Mouse (Mus musculus): ENCODE results near the gene Pctp.

The Pctp gene

DNA sequence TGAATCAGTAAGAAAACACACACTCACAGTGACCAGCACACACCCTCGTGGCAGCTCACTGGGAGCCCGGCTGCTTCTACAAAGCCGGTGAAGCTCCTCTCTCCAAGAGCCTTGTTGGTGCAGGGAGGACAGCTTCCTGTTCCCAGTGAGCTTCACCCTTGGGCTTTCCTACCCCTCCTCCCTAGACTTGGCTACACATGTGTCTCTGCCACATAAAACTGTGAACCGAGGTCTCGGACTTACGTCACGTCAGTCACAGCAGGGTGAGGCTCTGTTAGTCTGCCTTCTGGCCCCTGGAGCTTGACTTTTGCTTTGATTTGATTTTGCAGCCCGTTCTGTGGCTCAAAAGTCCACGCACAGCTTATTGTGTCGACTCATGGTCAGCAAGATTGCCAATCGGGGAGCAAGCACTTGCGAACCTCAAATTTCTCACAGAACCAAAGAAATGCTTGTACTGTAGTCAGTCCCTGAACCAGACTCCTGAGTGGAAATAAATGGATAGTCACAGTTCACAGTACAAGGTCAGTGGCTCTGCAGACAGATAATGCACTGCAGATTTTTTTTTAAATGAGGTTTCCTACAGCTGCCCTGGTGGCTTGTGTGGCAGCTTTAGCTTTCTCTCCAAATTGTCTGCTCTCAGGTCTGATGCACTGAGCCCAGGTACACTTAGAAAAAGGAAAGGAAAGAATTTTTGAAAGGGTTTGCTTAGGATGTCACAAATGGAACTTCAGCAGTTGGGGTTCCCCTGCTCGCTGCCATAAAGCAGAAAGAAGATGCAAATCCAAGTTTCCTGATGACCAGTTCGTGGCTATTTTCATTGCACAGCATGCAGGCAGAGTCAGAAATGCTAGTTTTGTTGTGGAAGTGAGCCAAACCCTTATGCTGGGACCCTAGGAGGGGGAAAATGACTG lies 23.5 kb upstream of the Pctp start:
- ChIA-PET POLR2A (interaction anchor here in 1 of 4 experiments (0.6 kb wide), 1 partner anchor 169 kb away, joined by 3 read pairs; no protein-coding TSS in a partner anchor), CTCF (interaction anchor here in 2 of 4 experiments (0.5 to 1.3 kb wide), 3 partner anchors 29 to 921 kb away, joined by 3 to 4 read pairs (median 4); no protein-coding TSS in a partner anchor)

- CTCF ChIA-PET = interaction anchor here in 2 of 4 experiments (0.7 to 1.7 kb wide), 8 partner anchors 13 to 705 kb away, joined by 3 to 6 read pairs (median 4); no protein-coding TSS in a partner anchor
- POLR2A ChIA-PET = no interaction called here
Measured at GRCm38 (mm10) chr11:90019161-90019560, 16.5 kb upstream of the Pctp start.

DNA sequence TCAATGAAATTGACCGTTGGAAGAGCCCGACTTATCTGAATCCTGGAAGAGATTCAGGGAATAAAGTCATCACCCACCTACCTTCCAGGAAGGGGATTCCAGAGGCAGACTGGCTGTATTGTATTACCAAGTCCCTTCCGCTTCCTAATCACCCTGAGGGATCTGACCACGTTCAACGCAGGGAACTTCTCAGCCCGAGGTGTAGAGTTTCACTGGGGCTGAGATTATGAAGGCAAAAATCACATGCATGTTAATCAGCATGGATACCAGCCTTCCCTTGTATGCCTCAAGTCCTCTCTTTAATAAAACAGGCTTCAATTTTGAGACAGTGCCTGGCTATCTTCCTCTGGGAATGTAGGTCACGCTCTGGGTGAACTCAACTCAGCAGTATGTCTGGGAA lies 12.6 kb upstream of the Pctp start:
- POLR2A ChIA-PET = no interaction called here
- CTCF ChIA-PET = no interaction called here

DNA sequence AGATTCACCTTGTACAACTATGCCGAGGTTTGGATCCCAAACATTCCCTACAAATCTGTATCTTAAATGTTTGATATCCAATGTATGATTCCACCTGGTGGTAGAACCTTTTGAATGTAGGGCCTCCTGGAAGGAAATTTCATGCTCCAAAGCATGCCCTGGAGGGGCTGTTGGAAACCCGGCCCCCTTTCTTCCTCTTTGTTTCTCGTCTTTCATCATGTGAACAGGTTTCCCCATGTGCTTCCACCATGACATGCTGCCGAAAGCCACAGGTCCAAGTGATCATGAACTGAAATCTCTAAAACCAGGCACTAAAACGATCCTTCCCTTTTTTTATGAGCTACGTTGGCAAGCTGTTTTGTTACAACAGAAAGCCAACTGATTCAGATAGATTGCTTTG lies 11.0 kb upstream of the Pctp start:
- CTCF ChIA-PET = interaction anchor here in 2 of 4 experiments (0.9 to 1.4 kb wide), 2 partner anchors 24 kb away, joined by 3 to 4 read pairs; no protein-coding TSS in a partner anchor
- POLR2A ChIA-PET = interaction anchor here in 1 of 4 experiments (0.8 to 0.9 kb wide), 2 partner anchors 9 to 12 kb away, joined by 3 to 4 read pairs; no protein-coding TSS in a partner anchor

DNA sequence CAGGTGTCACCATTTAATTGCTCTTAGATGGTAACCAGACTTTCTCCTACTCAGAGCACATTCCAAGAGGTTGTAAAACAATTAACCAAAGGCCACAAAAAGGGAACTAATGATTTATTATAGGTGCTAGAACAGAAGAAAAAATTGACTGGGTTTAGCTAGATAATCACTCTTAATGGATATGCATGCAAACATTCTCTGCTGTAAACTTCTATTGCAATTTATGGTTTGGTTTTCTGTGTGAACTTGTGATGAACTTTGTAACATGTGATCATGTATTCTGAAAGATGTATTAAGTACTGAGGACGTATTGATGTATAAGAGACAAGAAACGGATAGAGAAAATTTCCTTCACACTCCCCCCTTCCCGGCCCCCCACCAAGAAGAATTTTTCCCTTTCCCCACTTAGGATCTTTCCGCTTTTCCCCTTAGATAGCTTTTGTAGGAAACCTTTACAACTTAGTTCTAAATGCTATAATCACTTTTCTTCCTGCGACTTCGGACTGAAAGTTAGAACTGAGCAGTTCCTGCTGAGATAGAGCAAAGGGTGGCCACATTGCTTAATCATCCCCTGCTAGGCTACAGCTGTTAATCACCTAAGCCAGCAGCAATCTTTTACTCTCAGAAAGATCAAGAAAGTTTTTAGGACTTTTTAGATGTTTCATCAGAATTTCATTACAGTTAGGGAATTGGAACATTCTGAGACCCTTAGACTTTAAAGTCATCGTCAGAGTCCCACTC lies 5.3 kb upstream of the Pctp start:
- CTCF ChIA-PET = no interaction called here
- POLR2A ChIA-PET = interaction anchor here in 1 of 4 experiments (0.6 kb wide), 1 partner anchor 45 kb away, joined by 3 read pairs; no protein-coding TSS in a partner anchor

GRCm38 (mm10) chr11:90006111-90006510 lies 3.4 kb upstream of the Pctp start:
- POLR2A ChIA-PET = no interaction called here
- CTCF ChIA-PET = no interaction called here

- POLR2A ChIA-PET = interaction anchor here in 2 of 4 experiments (0.6 to 1.2 kb wide), 2 partner anchors 26 to 162 kb away, joined by 3 to 4 read pairs; no protein-coding TSS in a partner anchor
- CTCF ChIA-PET = interaction anchor here in 1 of 4 experiments (1.1 kb wide), 1 partner anchor 167 kb away, joined by 3 read pairs; no protein-coding TSS in a partner anchor
Measured at GRCm38 (mm10) chr11:90003386-90003785, 692 bp upstream of the Pctp start.

DNA sequence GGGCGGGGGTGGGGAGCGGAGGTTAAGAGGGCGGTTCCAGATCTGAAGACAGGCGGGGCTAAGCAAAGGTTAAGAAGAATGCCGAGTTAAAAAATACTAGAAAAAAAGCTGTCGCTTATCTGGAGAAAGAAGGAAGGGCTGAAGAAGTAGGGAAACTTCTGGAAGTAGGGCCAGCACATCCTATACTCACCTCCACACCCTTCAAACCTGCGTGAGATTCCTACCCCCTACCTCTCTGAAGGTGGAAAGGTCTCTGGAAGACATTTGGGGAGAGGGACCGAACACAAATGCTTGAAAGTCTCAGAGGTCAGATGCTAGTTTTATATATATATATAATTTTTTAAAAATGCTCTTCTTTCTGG lies 274 bp upstream of the Pctp start:
- ChIA-PET POLR2A (interaction anchor here in 2 of 4 experiments (0.6 to 1.2 kb wide), 2 partner anchors 26 to 163 kb away, joined by 3 to 4 read pairs; no protein-coding TSS in a partner anchor), CTCF (interaction anchor here in 1 of 4 experiments (1.1 kb wide), 1 partner anchor 167 kb away, joined by 3 read pairs; no protein-coding TSS in a partner anchor)

GRCm38 (mm10) chr11:90001396-90002230 lies 1.1 kb downstream of the Pctp start:
- ChIA-PET CTCF (interaction anchor here in 2 of 4 experiments (0.7 to 1.1 kb wide), 2 partner anchors 18 to 169 kb away, joined by 3 to 6 read pairs; no protein-coding TSS in a partner anchor), POLR2A (interaction anchor here in 3 of 4 experiments (0.5 to 0.8 kb wide), 4 partner anchors 12 to 901 kb away, joined by 3 read pairs; no protein-coding TSS in a partner anchor)

DNA sequence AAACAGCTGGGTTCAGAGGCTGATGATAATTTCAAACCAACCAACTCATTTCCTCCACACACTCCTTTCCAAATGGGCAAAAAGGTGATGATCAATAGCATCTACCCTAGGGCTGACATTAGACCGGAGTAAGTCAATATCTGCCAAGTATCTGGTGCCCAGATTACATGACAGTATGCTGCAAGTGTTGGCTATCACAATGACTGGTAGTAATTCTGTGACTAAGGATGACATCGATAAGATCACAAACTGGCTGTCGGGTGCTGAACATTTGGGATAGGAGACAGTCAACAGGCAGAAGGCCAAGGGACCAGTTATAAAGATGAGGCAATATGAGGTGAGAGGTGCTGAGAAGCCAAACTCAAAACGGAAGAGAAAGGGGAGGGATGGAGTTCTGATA lies 2.0 kb downstream of the Pctp start:
- ChIA-PET POLR2A (no interaction called here), CTCF (no interaction called here)

GRCm38 (mm10) chr11:89998996-89999770 lies 3.5 kb downstream of the Pctp start:
- POLR2A ChIA-PET = interaction anchor here in 1 of 4 experiments (1.1 kb wide), 1 partner anchor 12 kb away, joined by 3 read pairs; no protein-coding TSS in a partner anchor
- CTCF ChIA-PET = interaction anchor here in 1 of 4 experiments (0.8 kb wide), 1 partner anchor 171 kb away, joined by 3 read pairs; no protein-coding TSS in a partner anchor

DNA sequence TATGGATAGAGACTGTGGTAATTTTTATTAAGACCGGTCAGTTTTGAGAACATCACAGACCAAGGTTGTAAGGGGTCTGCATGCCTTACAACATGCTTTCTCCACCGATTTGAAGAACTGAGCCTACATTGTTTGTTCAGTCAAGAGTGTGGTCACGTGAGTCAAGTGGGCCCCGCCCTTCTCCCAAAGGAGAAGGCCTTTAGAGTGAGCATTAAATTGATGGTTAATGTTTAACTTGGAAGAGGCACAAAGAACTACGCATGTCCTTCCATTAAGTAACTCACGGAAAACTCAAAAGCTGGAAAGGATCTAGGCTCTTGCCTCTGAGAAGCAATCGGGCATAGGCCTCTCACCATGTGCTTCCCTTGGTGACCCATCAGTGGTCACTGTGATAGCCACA lies 5.8 kb downstream of the Pctp start:
- ChIA-PET POLR2A (interaction anchor here in 2 of 4 experiments (0.6 to 1.1 kb wide), 4 partner anchors 10 to 1043 kb away, joined by 3 read pairs; no protein-coding TSS in a partner anchor), CTCF (interaction anchor here in 1 of 4 experiments (0.5 kb wide), 1 partner anchor 25 kb away, joined by 3 read pairs; no protein-coding TSS in a partner anchor)

GRCm38 (mm10) chr11:89996406-89996805 lies 6.3 kb downstream of the Pctp start:
- POLR2A ChIA-PET = interaction anchor here in 1 of 4 experiments (0.7 to 1.2 kb wide), 2 partner anchors 11 to 34 kb away, joined by 3 read pairs; no protein-coding TSS in a partner anchor

DNA sequence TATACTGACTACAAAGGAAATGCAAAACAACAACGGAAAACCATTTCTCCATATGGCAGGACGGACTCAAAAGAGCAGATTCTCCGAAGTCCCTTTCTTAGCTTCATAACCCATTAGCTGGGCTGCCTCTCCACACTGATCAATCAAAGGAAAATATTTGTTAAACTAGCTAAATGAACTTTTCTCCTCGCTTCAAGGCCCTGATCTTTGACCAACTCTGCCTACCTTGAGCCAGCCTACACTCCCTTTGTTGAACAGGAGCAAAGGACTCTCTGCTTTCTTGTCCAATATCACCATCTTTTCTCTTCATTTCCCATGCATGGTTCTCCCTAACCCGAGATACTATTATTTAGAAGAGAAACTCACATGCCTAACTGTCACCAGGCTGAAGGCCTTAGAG lies 7.1 kb downstream of the Pctp start:
- CTCF ChIA-PET = interaction anchor here in 1 of 4 experiments (0.6 kb wide), 1 partner anchor 88 kb away, joined by 3 read pairs; no protein-coding TSS in a partner anchor
- POLR2A ChIA-PET = interaction anchor here in 1 of 4 experiments (0.7 to 1.2 kb wide), 3 partner anchors 10 to 35 kb away, joined by 3 to 4 read pairs (median 3); no protein-coding TSS in a partner anchor

More at GRCm38 (mm10) chr11:89996406-89996805, 6.3 kb downstream of the Pctp start:
- CTCF ChIA-PET = interaction anchor here in 1 of 4 experiments (0.6 kb wide), 1 partner anchor 87 kb away, joined by 3 read pairs; no protein-coding TSS in a partner anchor

GRCm38 (mm10) chr11:89994706-89995105 lies 8.0 kb downstream of the Pctp start:
- ChIA-PET POLR2A (interaction anchor here in 2 of 4 experiments (0.8 to 1.3 kb wide), 2 partner anchors 9 to 12 kb away, joined by 4 to 5 read pairs; no protein-coding TSS in a partner anchor), CTCF (no interaction called here)

DNA sequence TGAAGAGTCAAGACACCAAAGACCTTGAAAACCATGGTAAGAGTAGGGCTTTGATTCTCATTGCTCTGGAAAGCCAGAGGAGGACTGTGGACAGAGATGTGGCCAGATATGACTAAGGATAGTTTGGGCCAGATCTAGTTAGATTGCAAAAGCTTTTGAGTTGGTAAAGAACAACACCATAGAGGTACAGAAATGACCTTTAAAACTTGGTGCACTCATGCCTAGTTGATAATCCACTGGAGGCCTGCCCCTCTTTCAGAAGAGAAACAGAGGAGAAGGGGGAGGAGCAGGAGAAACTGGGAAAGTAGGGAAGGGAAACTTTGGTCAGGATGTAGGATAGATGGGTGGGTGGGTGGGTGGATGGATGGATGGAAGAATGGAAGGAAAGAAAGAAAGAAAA lies 11.0 kb downstream of the Pctp start:
- CTCF ChIA-PET = interaction anchor here in 1 of 4 experiments (0.5 kb wide), 1 partner anchor 16 kb away, joined by 3 read pairs; no protein-coding TSS in a partner anchor

More for the DNA sequence above, 11.0 kb downstream of the Pctp start:
- POLR2A ChIA-PET = no interaction called here

All from embryonic stem cell, embryonic (primary cell).